Mouse (Mus musculus) midbrain, embryonic 16.5 days (tissue): ENCODE measurements around the gene Rfx8. TPM values are rescaled to one million over a fixed set of nuclear protein-coding genes. Genes with fewer than 3 reads are reported as not detected.
A peak's percentile ranks its signal among the peaks of the same experiment; 100 is the strongest.
"Not testable (repeated sequence)": the region's sequence is repeated elsewhere in the genome, so short reads cannot be mapped to it uniquely, and the experiment has no call there.

Experiments
- ATAC-seq: fragments of 200-750 bp; cut with Nextera tagmentation; 2 replicates; pipeline ENCODE4 v1.8.0; 2017; ENCODE audit warnings: moderate TSS enrichment
- H3K27ac ChIP-seq: fragments of 300-500 bp; sonication (generic); 2 replicates; pipeline ENCODE4 v1.5.1; 2014; ENCODE audit warnings: mild to moderate bottlenecking, low read length, mixed read lengths
- H3K27me3 ChIP-seq: fragments of 300-500 bp; sonication (generic); 2 replicates; pipeline ENCODE4 v1.6.1; 2014; ENCODE audit warnings: low read depth, low read length, mixed read lengths; ENCODE audit not compliant: control insufficient read depth, insufficient read depth
- H3K36me3 ChIP-seq: fragments of 300-500 bp; sonication (generic); 2 replicates; pipeline ENCODE4 v1.6.1; 2014; ENCODE audit warnings: mild to moderate bottlenecking, low read length, moderate library complexity, mixed read lengths; ENCODE audit not compliant: control insufficient read depth, insufficient read depth
- H3K4me1 ChIP-seq: fragments of 300-500 bp; sonication (generic); 2 replicates; pipeline ENCODE4 v1.6.1; 2014; ENCODE audit warnings: mild to moderate bottlenecking, low read length, mixed read lengths; ENCODE audit not compliant: control insufficient read depth, insufficient read depth
- H3K4me2 ChIP-seq: fragments of 300-500 bp; sonication (generic); 2 replicates; pipeline ENCODE4 v1.6.1; 2014; ENCODE audit warnings: mild to moderate bottlenecking, low read length, mixed read lengths
- H3K4me3 ChIP-seq: fragments of 300-500 bp; sonication (generic); 2 replicates; pipeline ENCODE4 v1.5.1; 2014; ENCODE audit warnings: low read depth, mild to moderate bottlenecking, low read length, moderate library complexity, mixed read lengths
- H3K9ac ChIP-seq: fragments of 300-500 bp; sonication (generic); 2 replicates; pipeline ENCODE4 v1.6.1; 2014; ENCODE audit warnings: low read depth, low read length, mixed read lengths
- H3K9me3 ChIP-seq: fragments of 300-500 bp; sonication (generic); replicated peaks from 2 replicates; pipeline ENCODE4 v1.6.1; 2014; ENCODE audit warnings: mild to moderate bottlenecking, low read length, mixed read lengths; ENCODE audit not compliant: control insufficient read depth, poor library complexity, severe bottlenecking
- WGBS: fragments of 180-500 bp; shearing (Covaris S2); extraction: QIAGEN DNeasy Blood & Tissue Kit; methylation state at CpG from one replicate; pipeline ENCODE4 v1.1.7; 2014; 5-methylcytosine and 5-hydroxymethylcytosine counted together
- polyA plus RNA-seq: library from polyadenylated mRNA; unstranded; fragments of >200 nt; fragmentation: Nextera tagmentation; extraction: Ambion mirVana; gene quantifications from 2 replicates; pipeline ENCODE4 v1.2.1, GENCODE M21; 2015

Rfx8 gene
- polyA plus RNA-seq, 1 experiment from 2014 or later = 0.15 TPM

DNA sequence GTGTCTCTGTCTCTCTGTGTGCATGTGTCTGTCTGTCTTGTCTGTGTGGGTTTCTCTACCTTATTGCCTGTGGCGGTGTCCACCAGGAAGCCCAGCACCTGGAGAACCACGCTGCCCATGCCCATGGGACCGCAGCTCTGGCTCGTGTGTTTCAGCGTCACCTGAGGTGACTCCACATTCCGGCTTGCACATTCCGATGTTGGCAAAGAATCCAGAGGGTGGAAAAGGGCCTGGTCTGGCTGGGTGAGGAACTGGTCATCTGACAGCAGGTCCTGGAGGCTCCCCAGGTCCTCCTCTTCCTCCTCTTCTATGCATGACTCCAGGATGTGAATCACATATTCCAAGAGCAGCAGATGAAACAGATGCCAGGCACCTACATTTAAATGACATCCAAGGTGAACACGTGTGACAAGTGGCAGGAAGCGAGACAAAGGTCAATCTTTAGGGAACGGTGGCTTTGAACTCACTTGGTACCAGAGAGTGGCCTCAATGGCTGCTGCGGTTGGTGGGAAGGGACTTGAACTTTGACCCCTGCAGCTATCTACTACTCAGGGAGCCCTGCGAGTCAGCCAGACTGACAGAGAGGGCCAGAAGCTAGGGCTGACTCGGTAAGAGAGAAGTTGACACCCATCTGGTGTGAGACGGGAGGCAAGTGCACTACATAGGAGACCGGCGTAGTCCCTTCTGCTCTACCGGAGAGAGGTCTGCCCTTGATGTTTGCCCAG is 50.4 kb downstream of the Rfx8 start:
- H3K4me2 ChIP-seq = no peak overlapping the region
- no peak for ATAC-seq
- H3K9ac ChIP-seq = no peak overlapping the region
- no peak overlapping the region for H3K4me3 ChIP-seq
- H3K36me3 ChIP-seq = no peaks in the 10 kb centered on the region
- H3K27me3 ChIP-seq = no peaks in the 10 kb centered on the region
- no peak overlapping the region for H3K27ac ChIP-seq
- 93% methylated on average over 17 of the region's 17 CpGs for WGBS
- H3K4me1 ChIP-seq = no peaks in the 10 kb centered on the region
- no peaks in the 10 kb centered on the region for H3K9me3 ChIP-seq

DNA sequence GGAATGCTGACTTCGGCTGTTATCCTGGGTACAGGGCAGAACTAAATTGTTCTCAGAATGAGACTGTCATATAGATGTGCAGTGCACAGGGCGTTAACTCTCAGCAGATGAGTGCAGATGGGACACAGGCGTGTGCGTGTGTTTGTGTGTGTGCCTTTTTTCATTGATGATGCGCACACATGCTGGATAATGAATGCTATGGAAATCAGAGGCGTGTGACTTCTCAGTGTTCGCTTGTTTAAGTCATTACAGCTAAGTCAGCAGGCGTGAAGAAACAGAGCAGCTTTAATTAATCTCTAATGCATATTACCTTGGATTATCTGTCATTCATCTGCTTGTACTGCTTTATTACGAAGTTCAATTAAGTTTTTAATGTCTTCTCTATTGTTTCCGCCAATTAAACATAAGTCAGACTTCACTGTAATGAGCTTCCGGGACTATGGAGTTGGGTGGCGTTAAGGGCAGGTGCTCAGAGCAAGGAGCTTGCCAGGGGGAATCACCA is 54.0 kb downstream of the Rfx8 start:
- Histone ChIP-seq H3K27ac (no peak overlapping the region), H3K4me1 (peaks cover 8% of the 10 kb centered on the region), H3K4me2 (no peak overlapping the region), H3K9ac (no peak overlapping the region), H3K36me3 (no peaks in the 10 kb centered on the region), H3K4me3 (no peak overlapping the region), H3K9me3 (no peaks in the 10 kb centered on the region), H3K27me3 (no peaks in the 10 kb centered on the region)
- WGBS = 59% methylated on average over 12 of the region's 12 CpGs
- no peak for ATAC-seq

DNA sequence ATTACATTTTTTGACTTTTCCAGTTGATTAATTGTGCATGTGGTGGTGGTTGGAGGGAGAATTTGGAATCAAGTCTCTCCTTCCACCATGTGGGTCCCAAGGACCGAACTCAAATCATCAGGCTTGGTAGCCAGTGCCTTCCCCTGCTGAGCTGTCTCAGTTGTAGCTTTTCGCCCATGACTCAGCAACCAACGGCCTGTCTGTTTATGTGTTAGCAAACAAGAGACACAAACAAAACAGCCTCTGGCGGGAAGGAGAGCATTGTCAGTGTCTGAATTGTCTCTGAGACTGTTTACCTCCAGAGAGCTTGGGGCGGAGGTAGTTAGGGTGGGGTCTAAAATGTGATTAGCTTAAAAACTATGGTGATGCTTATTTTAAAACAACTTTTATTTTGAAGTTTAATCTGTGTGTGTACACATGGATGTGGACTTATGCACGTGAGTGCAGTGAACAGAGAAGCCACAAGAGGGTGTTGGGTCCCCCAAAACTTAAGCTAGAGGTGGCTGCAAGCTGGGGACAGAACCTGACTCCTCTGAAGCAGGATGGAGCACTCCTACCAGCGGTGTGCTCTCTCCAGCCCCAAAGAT is 56.7 kb downstream of the Rfx8 start:
- Histone ChIP-seq H3K27me3 (no peaks in the 10 kb centered on the region), H3K4me1 (peaks cover 8% of the 10 kb centered on the region), H3K36me3 (no peaks in the 10 kb centered on the region), H3K9me3 (no peaks in the 10 kb centered on the region), H3K27ac (no peak overlapping the region), H3K4me2 (no peak overlapping the region), H3K4me3 (no peak overlapping the region), H3K9ac (no peak overlapping the region)
- 91% methylated on average over 7 of the region's 7 CpGs for WGBS
- no peak for ATAC-seq

DNA sequence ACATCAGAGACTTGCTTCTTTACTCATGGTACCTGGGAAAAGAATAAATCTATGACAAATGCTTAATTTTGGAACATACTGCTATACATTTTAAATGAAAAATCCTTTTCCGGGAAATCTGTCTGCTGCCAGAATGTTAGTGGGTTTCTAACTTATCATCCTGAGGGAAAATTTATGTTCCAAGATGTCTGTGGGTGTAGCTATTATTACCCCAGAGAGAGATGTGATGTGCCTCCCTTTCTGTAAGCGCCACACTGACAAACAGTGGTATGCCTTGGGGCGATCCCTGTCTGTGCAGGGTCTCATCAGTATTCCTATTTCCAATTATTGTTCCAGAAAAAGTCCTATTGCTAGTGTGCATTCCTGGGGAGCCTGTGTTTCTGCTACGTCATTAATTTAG is 57.7 kb downstream of the Rfx8 start:
- H3K4me1 ChIP-seq = peaks cover 8% of the 10 kb centered on the region
- H3K27me3 ChIP-seq = no peaks in the 10 kb centered on the region
- H3K9ac ChIP-seq = no peak overlapping the region
- 56% methylated on average over 4 of the region's 4 CpGs for WGBS
- H3K36me3 ChIP-seq = no peaks in the 10 kb centered on the region
- H3K9me3 ChIP-seq = no peaks in the 10 kb centered on the region
- peak; percentile 67; the same call in 1 of the 2 replicates for ATAC-seq
- H3K4me2 ChIP-seq = no peak overlapping the region
- no peak overlapping the region for H3K4me3 ChIP-seq
- no peak overlapping the region for H3K27ac ChIP-seq

DNA sequence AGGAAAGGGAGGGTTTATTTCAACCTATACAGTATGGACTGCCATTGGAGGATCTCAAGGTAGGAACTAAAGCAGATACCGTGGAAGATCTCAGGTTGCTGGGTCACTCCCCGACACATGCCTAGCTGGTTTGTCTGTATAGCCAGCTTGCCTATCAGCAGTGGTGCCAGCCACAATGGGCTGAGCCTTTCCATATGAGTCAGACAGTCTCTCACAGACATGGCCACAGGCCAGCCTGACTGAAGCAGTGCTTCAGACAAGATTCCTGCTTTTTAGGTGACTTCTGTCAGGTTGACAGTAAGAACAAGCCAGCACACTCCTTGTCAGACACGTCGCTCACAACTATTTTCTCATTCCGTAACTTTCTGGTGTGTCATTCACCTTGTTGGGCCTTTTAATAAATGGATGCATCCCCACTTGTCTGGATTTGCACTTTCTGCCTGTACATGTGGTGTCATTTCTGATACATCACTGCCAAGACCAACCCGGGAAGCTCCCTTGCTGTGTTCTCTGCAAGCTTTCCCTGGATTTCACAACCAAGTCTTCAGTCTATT is 63.7 kb downstream of the Rfx8 start:
- Histone ChIP-seq H3K36me3 (no peaks in the 10 kb centered on the region), H3K4me3 (no peak overlapping the region), H3K27ac (no peak overlapping the region), H3K9me3 (no peaks in the 10 kb centered on the region), H3K27me3 (no peaks in the 10 kb centered on the region; the same call in 1 of the 2 replicates), H3K4me2 (no peak overlapping the region), H3K9ac (no peak overlapping the region), H3K4me1 (no peaks in the 10 kb centered on the region)
- no peak for ATAC-seq
- 90% methylated on average over 6 of the region's 6 CpGs for WGBS

DNA sequence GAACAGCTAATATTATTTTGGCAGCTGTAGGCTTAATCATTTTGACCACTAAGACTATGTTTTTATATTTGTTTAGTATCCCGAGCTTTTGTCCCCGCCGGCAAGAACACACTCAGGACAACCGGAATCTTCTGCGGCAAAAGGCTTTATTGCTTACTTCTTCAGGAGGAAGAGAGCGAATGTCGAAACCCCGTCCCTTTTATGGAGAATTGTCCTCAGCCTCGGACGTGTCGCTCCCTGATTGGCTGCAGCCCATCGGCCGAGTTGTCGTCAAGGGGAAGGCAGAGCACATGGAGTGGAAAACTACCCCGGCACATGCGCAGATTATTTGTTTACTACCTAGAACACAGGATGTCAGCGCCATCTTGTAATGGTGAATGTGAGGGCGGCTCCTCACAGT is 65.9 kb downstream of the Rfx8 start:
- not testable (repeated sequence) for H3K4me2 ChIP-seq, H3K4me1 ChIP-seq, H3K9me3 ChIP-seq, H3K36me3 ChIP-seq, H3K9ac ChIP-seq, H3K27ac ChIP-seq, H3K4me3 ChIP-seq, H3K27me3 ChIP-seq, ATAC-seq
- 88% methylated on average over 18 of the region's 18 CpGs for WGBS

DNA sequence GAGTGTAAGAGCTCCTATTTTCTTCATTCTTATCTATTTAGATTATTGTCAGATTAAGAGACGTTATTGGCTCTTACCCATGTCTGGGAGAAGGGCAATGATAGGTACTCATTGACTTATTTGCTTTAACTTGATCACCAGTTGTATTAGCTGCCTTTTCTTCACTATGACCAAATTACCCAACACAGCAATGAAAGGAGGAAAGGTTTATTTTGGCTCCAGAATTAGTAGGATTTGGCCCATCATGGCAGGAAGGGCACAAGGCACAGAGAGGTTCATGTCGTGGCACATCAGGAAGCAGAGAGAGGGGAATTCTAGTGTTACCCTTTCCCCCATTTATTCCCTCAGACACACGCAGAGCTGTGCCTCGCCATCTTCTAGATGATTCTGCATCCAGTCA is 67.8 kb downstream of the Rfx8 start:
- ATAC-seq = no peak
- H3K27ac ChIP-seq = no peak overlapping the region
- no peak overlapping the region for H3K4me2 ChIP-seq
- H3K4me1 ChIP-seq = peaks cover 7% of the 10 kb centered on the region
- H3K4me3 ChIP-seq = no peak overlapping the region
- 84% methylated on average over 4 of the region's 4 CpGs for WGBS
- H3K9ac ChIP-seq = no peak overlapping the region
- no peaks in the 10 kb centered on the region; the same call in 1 of the 2 replicates for H3K27me3 ChIP-seq
- H3K36me3 ChIP-seq = no peaks in the 10 kb centered on the region
- H3K9me3 ChIP-seq = no peaks in the 10 kb centered on the region

DNA sequence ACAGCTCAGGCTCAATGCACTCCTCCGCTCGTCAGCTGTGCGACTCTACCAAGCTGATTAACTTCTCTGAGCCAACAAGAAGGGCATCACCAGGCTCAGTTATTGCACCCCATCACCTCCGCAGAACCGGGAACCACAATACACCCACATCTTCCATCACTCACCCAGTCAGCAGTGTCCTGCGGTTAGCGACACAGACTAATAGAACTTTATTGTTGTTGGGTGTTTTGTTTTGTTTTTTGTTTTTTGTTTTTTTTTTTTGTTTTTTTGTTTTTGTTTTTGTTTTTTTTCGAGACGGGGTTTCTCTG is 69.6 kb downstream of the Rfx8 start, which contains the start of gene Creg2:
Creg2 (minus strand) TSS at position 234 of the 308 bp plus-strand sequence.
- 39% methylated on average over 9 of the region's 9 CpGs for WGBS
- peak within 1 kb of the TSS; percentile 82 for H3K27ac ChIP-seq

More for the DNA sequence above, 69.6 kb downstream of the Rfx8 start, which contains the start of gene Creg2:
- Histone ChIP-seq H3K4me2 (peak within 1 kb of the TSS; percentile 97), H3K9me3 (no peaks in the 10 kb centered on the region), H3K36me3 (no peaks in the 10 kb centered on the region), H3K4me1 (peaks cover 11% of the 10 kb centered on the region), H3K4me3 (peak within 1 kb of the TSS; percentile 78), H3K27me3 (no peaks in the 10 kb centered on the region; the same call in 1 of the 2 replicates), H3K9ac (peak within 1 kb of the TSS; percentile 81)
- peak; percentile 34 for ATAC-seq
